In genomic region chr7:142400112-142400749, GRCm38 (mm10) we compare ENCODE assay signal across 18 mouse cellular contexts. TPM values are rescaled to one million over a fixed set of nuclear protein-coding genes. Genes with fewer than 3 reads are reported as not detected.
DNase-seq lines count a peak whose midpoint lies in the region; ATAC-seq and TF ChIP-seq lines count a peak whose summit lies in the region.
"Had no signal": no experiment of that assay in that cellular context is flagged by ENCODE, and none has a peak within 500 bp of the region (broad histone marks: within the 10 kb centered on the region; RNA-seq: fewer than 3 reads in every experiment).

No protein-coding gene starts in this region.

- no peak for ATAC-seq in kidney, embryonic 16.5 days (ENCODE audit: low FRiP score, low TSS enrichment)
- ATAC-seq in kidney, embryonic 14.5 days (ENCODE audit: low FRiP score, low TSS enrichment), result no peak
- no peak for ATAC-seq in liver, postnatal 0 days
- ATAC-seq in liver, embryonic 12.5 days, result no peak
- ATAC-seq in embryonic facial prominence, embryonic 15.5 days (ENCODE audit: insufficient number of reproducible peaks, low FRiP score, low TSS enrichment, low read depth), result 0 out of 2 replicates have a peak, but pooled peaks have one; percentile 10

- peak overlapping the region; percentile 70; the same call in 1 of the 2 replicates for H3K27ac ChIP-seq in kidney, embryonic 16.5 days (ENCODE audit: low read length)
- no peak overlapping the region; the same call in 1 of the 2 replicates for H3K27ac ChIP-seq in kidney, embryonic 14.5 days (ENCODE audit: low read depth, low read length)
- peak overlapping the region; percentile 58 for H3K27ac ChIP-seq in liver, postnatal 0 days (ENCODE audit: low read depth)
- no peak overlapping the region for H3K27ac ChIP-seq in liver, embryonic 12.5 days
- peak overlapping the region; percentile 93 for H3K27ac ChIP-seq in bone marrow macrophage, adult 2 months (ENCODE audit: insufficient read depth, low read depth, low read length)
- 0 out of 2 replicates have a peak overlapping the region, but pooled peaks have one; percentile 22 for H3K27ac ChIP-seq in embryonic facial prominence, embryonic 15.5 days (replicated peaks)
- H3K27ac ChIP-seq: hindbrain, embryonic 13.5 days; midbrain, embryonic 12.5 days had no signal

- no peak for TF ChIP-seq POLR2A in bone marrow macrophage, adult 2 months (IDR thresholded peaks at IDR 0.05; ENCODE audit: borderline replicate concordance, low read depth, low read length)

- no peak overlapping the region for H3K9ac ChIP-seq in kidney, embryonic 16.5 days (replicated peaks; ENCODE audit: low read length)
- no peak overlapping the region for H3K9ac ChIP-seq in kidney, embryonic 14.5 days (ENCODE audit: low read depth, low read length)
- no peak overlapping the region for H3K9ac ChIP-seq in liver, postnatal 0 days (replicated peaks)
- no peak overlapping the region for H3K9ac ChIP-seq in liver, embryonic 12.5 days
- no peak overlapping the region for H3K9ac ChIP-seq in embryonic facial prominence, embryonic 15.5 days
- H3K9ac ChIP-seq: hindbrain, embryonic 13.5 days; midbrain, embryonic 12.5 days had no signal

- no peak overlapping the region for H3K4me3 ChIP-seq in kidney, embryonic 16.5 days (ENCODE audit: low read length)
- no peak overlapping the region for H3K4me3 ChIP-seq in kidney, embryonic 14.5 days (ENCODE audit: low read length)
- no peak overlapping the region for H3K4me3 ChIP-seq in liver, postnatal 0 days (ENCODE audit: low read depth, low read length)
- no peak overlapping the region for H3K4me3 ChIP-seq in liver, embryonic 12.5 days
- H3K4me3 ChIP-seq in bone marrow macrophage, adult 2 months (ENCODE audit: insufficient read depth, low read length), result no peak overlapping the region
- H3K4me3 ChIP-seq in embryonic facial prominence, embryonic 15.5 days (replicated peaks), result no peak overlapping the region
- H3K4me3 ChIP-seq: hindbrain, embryonic 13.5 days; midbrain, embryonic 12.5 days had no signal

- H3K4me1 ChIP-seq in kidney, embryonic 16.5 days (ENCODE audit: insufficient read depth, low read length), result peaks cover 20% of the 10 kb centered on the region; the same call in 1 of the 2 replicates
- H3K4me1 ChIP-seq in kidney, embryonic 14.5 days (ENCODE audit: control insufficient read depth, insufficient read depth, low read length), result peaks cover 7% of the 10 kb centered on the region; the same call in 1 of the 2 replicates
- H3K4me1 ChIP-seq in liver, postnatal 0 days (ENCODE audit: insufficient read depth), result peaks cover 30% of the 10 kb centered on the region
- H3K4me1 ChIP-seq in liver, embryonic 12.5 days, result peaks cover 54% of the 10 kb centered on the region
- H3K4me1 ChIP-seq in bone marrow macrophage, adult 2 months (ENCODE audit: control insufficient read depth, insufficient read depth, low read length), result peaks cover 81% of the 10 kb centered on the region
- H3K4me1 ChIP-seq in embryonic facial prominence, embryonic 15.5 days, result no peaks in the 10 kb centered on the region; the same call in 1 of the 2 replicates
- H3K4me1 ChIP-seq: hindbrain, embryonic 13.5 days had no signal

- no peak for TF ChIP-seq EP300 in liver, postnatal 0 days (IDR thresholded peaks at IDR 0.05; ENCODE audit: low read depth)

- no peak for DNase-seq in liver, postnatal 0 days
- no peak for DNase-seq in layer of hippocampus, adult 11-12 months (ENCODE audit: low spot score)
- DNase-seq: adrenal gland, postnatal 25 days; gastrocnemius, postnatal 25 days; lung, adult 2 months; lung, postnatal 4 days; thymus, adult 18-20 months had no signal

- no peaks in the 10 kb centered on the region for H3K36me3 ChIP-seq in kidney, embryonic 16.5 days (ENCODE audit: insufficient read depth, low read length)
- no peaks in the 10 kb centered on the region for H3K36me3 ChIP-seq in kidney, embryonic 14.5 days (ENCODE audit: control insufficient read depth, insufficient read depth, low read length)
- H3K36me3 ChIP-seq in liver, postnatal 0 days (replicated peaks; ENCODE audit: insufficient read depth, low read length), result no peaks in the 10 kb centered on the region
- no peaks in the 10 kb centered on the region for H3K36me3 ChIP-seq in liver, embryonic 12.5 days
- no peaks in the 10 kb centered on the region for H3K36me3 ChIP-seq in embryonic facial prominence, embryonic 15.5 days
- H3K36me3 ChIP-seq: hindbrain, embryonic 13.5 days; midbrain, embryonic 12.5 days had no signal

- no peak for TF ChIP-seq CTCF in liver, postnatal 0 days (IDR thresholded peaks at IDR 0.05; ENCODE audit: low read depth)
- no peak for TF ChIP-seq CTCF in bone marrow macrophage, adult 2 months (IDR thresholded peaks at IDR 0.05; ENCODE audit: low read depth, low read length)

- 58% methylated on average over 7 of the region's 7 CpGs for WGBS in kidney, embryonic 16.5 days
- 57% methylated on average over 7 of the region's 7 CpGs for WGBS in kidney, embryonic 14.5 days
- 59% methylated on average over 7 of the region's 7 CpGs for WGBS in liver, postnatal 0 days (ENCODE audit: insufficient replicate concordance)
- 54% methylated on average over 7 of the region's 7 CpGs for WGBS in liver, embryonic 12.5 days (ENCODE audit: insufficient replicate concordance)
- WGBS in embryonic facial prominence, embryonic 15.5 days, result 65% methylated on average over 7 of the region's 7 CpGs

- no peaks in the 10 kb centered on the region for H3K27me3 ChIP-seq in kidney, embryonic 16.5 days (ENCODE audit: insufficient read depth, low read length)
- H3K27me3 ChIP-seq in kidney, embryonic 14.5 days (ENCODE audit: control insufficient read depth, insufficient read depth, low read length), result no peaks in the 10 kb centered on the region
- H3K27me3 ChIP-seq in liver, postnatal 0 days (ENCODE audit: insufficient read depth, low read length), result no peaks in the 10 kb centered on the region
- H3K27me3 ChIP-seq in liver, embryonic 12.5 days (replicated peaks), result no peaks in the 10 kb centered on the region
- no peaks in the 10 kb centered on the region for H3K27me3 ChIP-seq in embryonic facial prominence, embryonic 15.5 days
- H3K27me3 ChIP-seq: hindbrain, embryonic 13.5 days had no signal

- H3K9me3 ChIP-seq in kidney, embryonic 16.5 days (ENCODE audit: low read length), result no peaks in the 10 kb centered on the region
- H3K9me3 ChIP-seq in kidney, embryonic 14.5 days (ENCODE audit: control insufficient read depth, low read length), result no peaks in the 10 kb centered on the region
- H3K9me3 ChIP-seq in liver, postnatal 0 days (ENCODE audit: low read length), result no peaks in the 10 kb centered on the region
- no peaks in the 10 kb centered on the region for H3K9me3 ChIP-seq in liver, embryonic 12.5 days (replicated peaks)
- H3K9me3 ChIP-seq in embryonic facial prominence, embryonic 15.5 days (replicated peaks), result no peaks in the 10 kb centered on the region
- H3K9me3 ChIP-seq: hindbrain, embryonic 13.5 days; midbrain, embryonic 12.5 days had no signal

- no peak overlapping the region for H3K4me2 ChIP-seq in kidney, embryonic 16.5 days (replicated peaks; ENCODE audit: low read depth, low read length)
- H3K4me2 ChIP-seq in kidney, embryonic 14.5 days (replicated peaks; ENCODE audit: low read depth, low read length), result no peak overlapping the region
- H3K4me2 ChIP-seq in liver, postnatal 0 days (ENCODE audit: low read depth, low read length), result no peak overlapping the region
- H3K4me2 ChIP-seq in liver, embryonic 12.5 days, result no peak overlapping the region
- H3K4me2 ChIP-seq in embryonic facial prominence, embryonic 15.5 days (replicated peaks), result no peak overlapping the region
- H3K4me2 ChIP-seq: hindbrain, embryonic 13.5 days; midbrain, embryonic 12.5 days had no signal

RNA-seq across cellular contexts. Expression of gene Ctsd, which starts 12.4 kb away (rescaled TPM):
- 398 and 453 TPM in 2 replicates for polyA plus RNA-seq in kidney, embryonic 16.5 days (2015; fragmentation: Nextera tagmentation; extraction: Ambion mirVana)
- 223 and 260 TPM in 2 replicates for polyA plus RNA-seq in kidney, embryonic 14.5 days (2014; fragmentation: Nextera tagmentation; extraction: Ambion mirVana)
- 311 and 324 TPM in 2 replicates for polyA plus RNA-seq in liver, postnatal 0 days (2015; fragmentation: Nextera tagmentation; extraction: Ambion mirVana)
- polyA plus RNA-seq in liver, embryonic 12.5 days (2016; fragmentation: Nextera tagmentation; extraction: Ambion mirVana), result 289 and 295 TPM in 2 replicates
- 2,800 and 3,060 TPM in 2 replicates for polyA plus RNA-seq in bone marrow macrophage, adult 2 months (2012; ENCODE audit: insufficient read depth, insufficient read length, missing spikeins)
- 374 and 387 TPM in 2 replicates for polyA plus RNA-seq in embryonic facial prominence, embryonic 15.5 days (2015; fragmentation: Nextera tagmentation; extraction: Ambion mirVana)

RNA-seq across cellular contexts. Expression of gene Gm49369, which starts 17.8 kb away (rescaled TPM):
- polyA plus RNA-seq in kidney, embryonic 16.5 days (2015; fragmentation: Nextera tagmentation; extraction: Ambion mirVana), result 4.4 TPM in 1 of 2 replicates, not detected in the other
- polyA plus RNA-seq in kidney, embryonic 14.5 days (2014; fragmentation: Nextera tagmentation; extraction: Ambion mirVana), result not detected in 2 replicates
- not detected in 2 replicates for polyA plus RNA-seq in liver, postnatal 0 days (2015; fragmentation: Nextera tagmentation; extraction: Ambion mirVana)
- polyA plus RNA-seq in liver, embryonic 12.5 days (2016; fragmentation: Nextera tagmentation; extraction: Ambion mirVana), result 1.4 TPM in 1 of 2 replicates, not detected in the other
- polyA plus RNA-seq in bone marrow macrophage, adult 2 months (2012; ENCODE audit: insufficient read depth, insufficient read length, missing spikeins), result 1.1 TPM in 1 of 2 replicates, not detected in the other
- not detected in 2 replicates for polyA plus RNA-seq in embryonic facial prominence, embryonic 15.5 days (2015; fragmentation: Nextera tagmentation; extraction: Ambion mirVana)
- polyA plus RNA-seq: C2C12; intestine, embryonic 14.5 days; midbrain, embryonic 12.5 days had no signal

RNA-seq across cellular contexts. Expression of gene Ifitm10, which starts 26.7 kb away (rescaled TPM):
- 1.8 and 2.5 TPM in 2 replicates for polyA plus RNA-seq in kidney, embryonic 16.5 days (2015; fragmentation: Nextera tagmentation; extraction: Ambion mirVana)
- 1.4 and 1.7 TPM in 2 replicates for polyA plus RNA-seq in kidney, embryonic 14.5 days (2014; fragmentation: Nextera tagmentation; extraction: Ambion mirVana)
- polyA plus RNA-seq in liver, postnatal 0 days (2015; fragmentation: Nextera tagmentation; extraction: Ambion mirVana), result 2.1 and 2.2 TPM in 2 replicates
- polyA plus RNA-seq in liver, embryonic 12.5 days (2016; fragmentation: Nextera tagmentation; extraction: Ambion mirVana), result 1.5 and 2.5 TPM in 2 replicates
- 0.59 TPM in 1 of 2 replicates, not detected in the other for polyA plus RNA-seq in bone marrow macrophage, adult 2 months (2012; ENCODE audit: insufficient read depth, insufficient read length, missing spikeins)
- 7.5 and 7.8 TPM in 2 replicates for polyA plus RNA-seq in embryonic facial prominence, embryonic 15.5 days (2015; fragmentation: Nextera tagmentation; extraction: Ambion mirVana)

RNA-seq across cellular contexts. Expression of gene Syt8, which starts 34.4 kb away (rescaled TPM):
- polyA plus RNA-seq in kidney, embryonic 16.5 days (2015; fragmentation: Nextera tagmentation; extraction: Ambion mirVana), result 2.3 and 4.0 TPM in 2 replicates
- polyA plus RNA-seq in kidney, embryonic 14.5 days (2014; fragmentation: Nextera tagmentation; extraction: Ambion mirVana), result not detected in 2 replicates
- not detected in 2 replicates for polyA plus RNA-seq in liver, postnatal 0 days (2015; fragmentation: Nextera tagmentation; extraction: Ambion mirVana)
- polyA plus RNA-seq in liver, embryonic 12.5 days (2016; fragmentation: Nextera tagmentation; extraction: Ambion mirVana), result not detected in 2 replicates
- polyA plus RNA-seq in bone marrow macrophage, adult 2 months (2012; ENCODE audit: insufficient read depth, insufficient read length, missing spikeins), result 5.6 TPM in 2 replicates
- 3.9 and 4.5 TPM in 2 replicates for polyA plus RNA-seq in embryonic facial prominence, embryonic 15.5 days (2015; fragmentation: Nextera tagmentation; extraction: Ambion mirVana)
- polyA plus RNA-seq: heart, postnatal 0 days; hindbrain, embryonic 13.5 days; neural tube, embryonic 14.5 days had no signal

RNA-seq across cellular contexts. Expression of gene Tnni2, which starts 41.4 kb away (rescaled TPM):
- 11.9 and 12.0 TPM in 2 replicates for polyA plus RNA-seq in kidney, embryonic 16.5 days (2015; fragmentation: Nextera tagmentation; extraction: Ambion mirVana)
- 3.1 and 3.7 TPM in 2 replicates for polyA plus RNA-seq in kidney, embryonic 14.5 days (2014; fragmentation: Nextera tagmentation; extraction: Ambion mirVana)
- polyA plus RNA-seq in liver, postnatal 0 days (2015; fragmentation: Nextera tagmentation; extraction: Ambion mirVana), result 6.9 and 72.7 TPM in 2 replicates
- 1.8 and 2.4 TPM in 2 replicates for polyA plus RNA-seq in liver, embryonic 12.5 days (2016; fragmentation: Nextera tagmentation; extraction: Ambion mirVana)
- 10.2 and 13.8 TPM in 2 replicates for polyA plus RNA-seq in bone marrow macrophage, adult 2 months (2012; ENCODE audit: insufficient read depth, insufficient read length, missing spikeins)
- polyA plus RNA-seq in embryonic facial prominence, embryonic 15.5 days (2015; fragmentation: Nextera tagmentation; extraction: Ambion mirVana), result 169 and 228 TPM in 2 replicates

Comparison
In these comparisons a context has a peak if more than half of its experiments do, and no peak if none do; other contexts are left out.
1. H3K27ac ChIP-seq: peak in kidney, embryonic 16.5 days (single experiment), liver, postnatal 0 days (single experiment), bone marrow macrophage, adult 2 months (single experiment) and embryonic facial prominence, embryonic 15.5 days (single experiment); none in kidney, embryonic 14.5 days (single experiment) and liver, embryonic 12.5 days (single experiment).